Mouse (Mus musculus): ENCODE measurements at regions not wholly inside any gene's neighbourhood (a gene's known extent, or its start where the extent isn't known, plus 50 kb on each side); places are given as distances from the start of the nearest gene placed in this dataset.

DNA sequence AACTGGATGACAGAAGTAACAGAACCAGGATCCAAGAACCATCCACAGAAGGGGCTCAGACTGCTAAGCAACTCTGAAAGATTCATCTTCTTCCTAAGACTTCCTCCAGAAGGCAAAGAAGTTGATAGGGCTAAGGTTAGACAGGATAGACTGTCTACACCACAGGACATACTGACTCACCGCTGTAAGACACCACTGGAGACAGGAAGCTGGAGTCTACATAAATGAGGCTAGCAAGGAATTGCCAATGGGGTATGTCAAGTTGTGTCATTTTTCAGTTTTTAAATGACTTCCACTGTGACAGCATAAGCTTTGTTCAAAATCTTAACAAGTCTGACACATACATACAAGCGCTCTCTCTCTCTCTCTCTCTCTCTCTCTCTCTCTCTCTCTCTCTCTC is 645.4 kb upstream of the Gm10131 start:
- Histone ChIP-seq H3K4me1 (replicated peaks) (no peaks in the 10 kb centered on the region), H3K27me3 (replicated peaks) (no peaks in the 10 kb centered on the region), H3K4me3 (replicated peaks) (no peak overlapping the region), H3K9me3 (no peaks in the 10 kb centered on the region), H3K27ac (no peak overlapping the region), H3K36me3 (no peaks in the 10 kb centered on the region), H3K4me2 (replicated peaks) (no peak overlapping the region), H3K9ac (no peak overlapping the region)
- ATAC-seq: no peak
- WGBS: 93% methylated on average over 2 of the region's 2 CpGs

DNA sequence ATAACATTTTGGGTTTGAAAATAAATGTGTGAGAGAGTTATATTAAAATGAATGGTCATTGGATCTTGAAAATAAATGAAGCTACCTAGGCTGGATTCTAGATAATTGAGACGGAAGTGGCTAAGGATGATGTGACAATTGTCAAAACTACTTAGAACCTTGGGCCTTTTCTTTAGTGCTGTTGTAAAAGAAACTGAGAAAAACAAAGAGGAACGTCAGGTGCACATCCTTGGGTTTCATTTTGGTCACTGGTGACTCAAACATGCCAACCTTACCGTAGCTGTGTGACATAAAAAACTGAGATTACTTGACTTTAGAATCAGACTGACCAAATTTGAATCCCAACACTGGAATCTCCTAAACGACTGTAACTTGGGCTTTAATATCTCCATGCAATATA is 644.6 kb upstream of the Gm10131 start:
- Histone ChIP-seq H3K4me1 (replicated peaks) (no peaks in the 10 kb centered on the region), H3K9ac (no peak overlapping the region), H3K9me3 (no peaks in the 10 kb centered on the region), H3K27me3 (replicated peaks) (no peaks in the 10 kb centered on the region), H3K4me2 (replicated peaks) (no peak overlapping the region), H3K27ac (no peak overlapping the region), H3K36me3 (no peaks in the 10 kb centered on the region), H3K4me3 (replicated peaks) (no peak overlapping the region)
- 88% methylated on average over 4 of the region's 4 CpGs for WGBS
- no peak for ATAC-seq

DNA sequence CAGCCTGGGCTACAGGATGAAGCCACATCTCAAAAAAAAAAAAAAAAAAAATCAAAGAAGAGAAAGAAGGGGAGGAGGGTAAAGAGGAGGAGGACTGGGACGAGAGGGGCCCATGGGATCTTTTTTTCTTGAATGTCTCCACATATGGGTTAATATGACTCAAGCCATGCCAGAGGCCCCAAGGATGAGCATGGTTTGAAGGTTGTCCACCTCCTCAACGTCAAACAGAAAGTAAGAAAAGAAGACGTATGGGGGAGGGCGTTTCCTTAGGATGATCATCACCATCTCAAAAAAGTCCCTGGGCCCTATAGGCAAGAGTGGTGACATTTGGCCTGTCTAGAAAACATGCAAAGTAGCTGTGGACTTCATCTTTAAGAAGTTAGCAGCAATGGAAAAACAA is 643.9 kb upstream of the Gm10131 start:
- Histone ChIP-seq H3K27ac (no peak overlapping the region), H3K4me1 (replicated peaks) (no peaks in the 10 kb centered on the region), H3K9ac (no peak overlapping the region), H3K36me3 (no peaks in the 10 kb centered on the region), H3K4me3 (replicated peaks) (no peak overlapping the region), H3K27me3 (replicated peaks) (no peaks in the 10 kb centered on the region), H3K4me2 (replicated peaks) (no peak overlapping the region), H3K9me3 (no peaks in the 10 kb centered on the region)
- WGBS: 88% methylated on average over 4 of the region's 4 CpGs
- no peak for ATAC-seq

DNA sequence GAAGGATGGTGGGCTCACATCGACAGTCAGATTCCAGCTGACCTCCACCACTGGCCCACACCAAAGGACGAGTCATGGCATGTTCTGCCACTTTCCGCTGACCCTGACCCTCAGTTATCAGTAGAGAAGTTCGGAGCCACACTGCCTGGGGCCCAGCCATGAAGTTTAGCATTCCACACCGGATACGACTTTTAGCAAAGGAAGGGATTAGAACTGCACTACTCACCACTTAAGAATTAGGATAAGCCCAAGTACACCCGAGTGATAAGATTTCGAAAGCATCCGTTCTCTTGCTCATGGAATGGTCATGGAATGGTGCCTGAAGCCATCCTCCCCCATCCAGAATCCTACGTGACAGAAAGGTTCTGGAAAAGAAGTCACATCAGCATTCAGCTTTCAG is 641.5 kb upstream of the Gm10131 start:
- H3K4me1 ChIP-seq (replicated peaks): no peaks in the 10 kb centered on the region
- 67% methylated on average over 10 of the region's 10 CpGs for WGBS
- no peaks in the 10 kb centered on the region for H3K9me3 ChIP-seq
- no peak overlapping the region for H3K27ac ChIP-seq
- no peaks in the 10 kb centered on the region for H3K27me3 ChIP-seq (replicated peaks)
- H3K36me3 ChIP-seq: no peaks in the 10 kb centered on the region
- H3K4me3 ChIP-seq (replicated peaks): no peak overlapping the region
- no peak overlapping the region for H3K9ac ChIP-seq
- no peak for ATAC-seq
- no peak overlapping the region for H3K4me2 ChIP-seq (replicated peaks)

DNA sequence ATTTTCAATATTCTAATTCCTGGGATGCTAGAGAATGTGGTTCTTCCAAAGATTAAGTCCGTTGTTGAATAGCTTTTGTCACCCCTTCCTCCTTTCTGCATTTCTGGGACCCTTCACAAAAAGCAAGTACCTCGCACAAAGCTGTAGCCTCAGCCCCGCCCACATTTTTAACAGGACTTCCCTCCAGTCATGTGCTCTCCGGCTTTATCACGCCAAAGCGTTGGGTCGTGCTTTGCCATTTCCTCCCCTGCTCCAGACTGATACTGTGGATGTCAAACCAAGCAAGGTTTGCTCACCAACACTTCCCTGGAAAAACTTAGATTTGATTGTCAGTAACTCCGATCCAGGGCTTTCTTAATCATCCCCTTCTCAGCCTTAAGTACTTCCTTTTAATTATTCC is 637.0 kb upstream of the Gm10131 start:
- Histone ChIP-seq H3K4me3 (replicated peaks) (no peak overlapping the region), H3K9me3 (no peaks in the 10 kb centered on the region), H3K4me2 (replicated peaks) (no peak overlapping the region), H3K4me1 (replicated peaks) (no peaks in the 10 kb centered on the region), H3K27ac (no peak overlapping the region), H3K27me3 (replicated peaks) (no peaks in the 10 kb centered on the region), H3K9ac (no peak overlapping the region), H3K36me3 (no peaks in the 10 kb centered on the region)
- ATAC-seq: no peak
- 83% methylated on average over 8 of the region's 8 CpGs for whole genome bisulfite sequencing

DNA sequence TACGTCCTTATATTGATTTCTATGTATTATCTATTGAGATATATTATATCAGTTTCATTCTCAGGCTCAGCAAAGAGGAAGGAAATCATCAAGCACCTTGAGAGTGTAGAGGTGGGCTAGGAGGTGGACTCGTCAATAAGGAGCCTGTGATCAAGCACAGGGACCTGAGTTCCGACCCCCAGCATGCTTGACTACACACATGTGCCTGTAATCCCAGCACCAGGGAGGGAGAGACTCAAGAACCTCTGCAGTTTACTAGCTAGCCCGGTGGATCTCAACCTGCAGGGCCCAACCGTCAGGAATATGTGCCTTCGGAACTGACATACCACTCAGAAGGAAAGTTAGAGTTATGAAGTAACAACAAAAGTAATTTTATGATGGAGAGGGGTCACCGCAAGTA is 634.2 kb upstream of the Gm10131 start:
- no peak overlapping the region for H3K9ac ChIP-seq
- no peaks in the 10 kb centered on the region for H3K9me3 ChIP-seq
- no peak for ATAC-seq
- H3K27ac ChIP-seq: no peak overlapping the region
- 92% methylated on average over 7 of the region's 7 CpGs for WGBS
- H3K36me3 ChIP-seq: no peaks in the 10 kb centered on the region
- no peaks in the 10 kb centered on the region for H3K27me3 ChIP-seq (replicated peaks)
- H3K4me2 ChIP-seq (replicated peaks): no peak overlapping the region
- no peak overlapping the region for H3K4me3 ChIP-seq (replicated peaks)
- no peaks in the 10 kb centered on the region for H3K4me1 ChIP-seq (replicated peaks)

DNA sequence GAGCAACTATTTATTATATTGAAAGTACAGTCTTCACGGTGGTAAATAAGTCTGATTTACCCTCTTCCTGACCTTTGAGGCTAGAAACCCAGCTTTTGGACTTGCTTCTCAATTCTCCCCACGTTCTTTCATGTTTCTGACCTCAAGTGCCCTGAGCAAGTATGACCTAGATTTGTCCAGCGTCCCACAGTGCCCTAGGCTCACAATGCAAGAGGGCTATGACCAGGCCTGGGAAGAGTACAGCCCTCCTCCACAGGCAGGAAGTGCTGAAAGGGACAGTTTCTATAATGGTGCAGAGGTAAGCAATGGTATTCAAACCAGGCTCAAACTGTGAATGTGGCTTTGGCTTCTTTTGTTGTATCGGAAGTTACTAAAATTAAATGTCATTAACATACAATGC is 633.1 kb upstream of the Gm10131 start:
- no peak for ATAC-seq
- WGBS: 63% methylated on average over 4 of the region's 4 CpGs

DNA sequence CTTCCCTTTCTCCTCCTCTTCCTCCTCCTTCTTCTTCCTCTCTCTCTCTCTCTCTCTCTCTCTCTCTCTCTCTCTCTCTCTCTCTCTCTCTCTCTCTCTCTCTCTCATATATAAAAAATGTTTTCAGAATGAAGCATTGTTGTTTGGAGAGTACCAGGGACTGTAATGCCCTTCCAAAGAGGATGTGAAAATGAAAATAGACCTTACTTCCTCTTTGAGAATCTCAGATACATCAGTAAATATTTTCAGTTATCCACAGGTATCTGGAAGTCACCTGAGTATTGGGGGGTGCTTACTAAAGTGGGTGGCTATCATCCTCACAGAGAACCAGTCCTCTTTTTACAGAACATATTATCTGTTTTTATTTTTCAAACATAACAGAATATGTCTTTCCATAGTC is 632.6 kb upstream of the Gm10131 start:
- H3K4me2 ChIP-seq (replicated peaks): no peak overlapping the region
- H3K4me3 ChIP-seq (replicated peaks): no peak overlapping the region
- no peaks in the 10 kb centered on the region for H3K36me3 ChIP-seq
- H3K9ac ChIP-seq: no peak overlapping the region
- no peaks in the 10 kb centered on the region for H3K4me1 ChIP-seq (replicated peaks)
- H3K9me3 ChIP-seq: no peaks in the 10 kb centered on the region
- ATAC-seq: no peak
- no peaks in the 10 kb centered on the region for H3K27me3 ChIP-seq (replicated peaks)
- H3K27ac ChIP-seq: no peak overlapping the region

More for the DNA sequence above, 633.1 kb upstream of the Gm10131 start:
- H3K4me1 ChIP-seq (replicated peaks): no peaks in the 10 kb centered on the region
- no peak overlapping the region for H3K9ac ChIP-seq
- no peak overlapping the region for H3K4me3 ChIP-seq (replicated peaks)
- no peak overlapping the region for H3K4me2 ChIP-seq (replicated peaks)
- no peak overlapping the region for H3K27ac ChIP-seq
- H3K36me3 ChIP-seq: no peaks in the 10 kb centered on the region
- no peaks in the 10 kb centered on the region for H3K9me3 ChIP-seq
- no peaks in the 10 kb centered on the region for H3K27me3 ChIP-seq (replicated peaks)

DNA sequence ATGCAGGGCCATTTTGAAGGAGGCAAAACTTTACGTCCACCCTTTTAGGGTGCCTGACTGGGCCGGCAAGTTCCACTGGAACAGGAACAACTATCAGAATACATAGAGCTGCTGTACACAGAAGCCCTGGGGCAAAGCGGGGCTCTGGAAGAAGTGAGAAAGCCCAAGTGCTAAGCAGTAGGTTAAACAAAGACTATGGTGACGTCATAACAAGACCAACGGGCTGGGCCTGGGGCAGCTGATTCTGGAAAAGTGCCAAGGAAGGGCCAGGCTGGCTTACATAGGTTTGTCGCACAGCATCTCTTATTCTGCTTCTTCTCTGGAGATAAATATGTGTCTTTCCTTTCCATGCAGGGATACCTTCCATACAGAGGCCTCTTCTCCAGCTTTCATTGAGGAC is 631.6 kb upstream of the Gm10131 start:
- Histone ChIP-seq H3K9me3 (no peaks in the 10 kb centered on the region), H3K4me1 (replicated peaks) (no peaks in the 10 kb centered on the region), H3K4me2 (replicated peaks) (no peak overlapping the region), H3K27ac (no peak overlapping the region), H3K36me3 (no peaks in the 10 kb centered on the region), H3K9ac (no peak overlapping the region), H3K27me3 (replicated peaks) (no peaks in the 10 kb centered on the region), H3K4me3 (replicated peaks) (no peak overlapping the region)
- WGBS: 51% methylated on average over 6 of the region's 6 CpGs
- ATAC-seq: no peak

DNA sequence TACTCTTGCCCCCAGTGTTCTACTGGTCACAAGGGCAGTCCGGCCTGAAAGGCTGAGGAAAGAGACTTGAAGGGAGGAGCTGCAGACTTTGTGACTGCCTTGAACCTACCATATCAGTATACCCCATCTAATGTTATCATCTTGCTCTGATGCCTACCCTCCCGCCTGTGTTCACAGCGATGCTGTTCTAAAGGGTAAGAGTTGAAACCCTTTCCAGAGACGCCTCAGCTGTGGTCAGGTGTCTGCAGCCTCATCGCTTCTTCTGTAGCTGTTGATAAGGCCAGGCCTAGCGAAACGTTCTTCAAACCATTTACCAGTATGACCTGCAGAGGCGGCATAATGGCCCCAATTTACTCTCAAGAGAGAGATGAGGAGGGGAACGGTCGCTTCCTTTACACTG is 629.3 kb upstream of the Gm10131 start:
- H3K4me2 ChIP-seq (replicated peaks): no peak overlapping the region
- 82% methylated on average over 10 of the region's 10 CpGs for WGBS
- H3K9ac ChIP-seq: no peak overlapping the region
- no peaks in the 10 kb centered on the region for H3K27me3 ChIP-seq (replicated peaks)
- no peaks in the 10 kb centered on the region for H3K4me1 ChIP-seq (replicated peaks)
- H3K36me3 ChIP-seq: no peaks in the 10 kb centered on the region
- no peak for ATAC-seq
- no peak overlapping the region for H3K27ac ChIP-seq
- H3K4me3 ChIP-seq (replicated peaks): no peak overlapping the region
- H3K9me3 ChIP-seq: no peaks in the 10 kb centered on the region

DNA sequence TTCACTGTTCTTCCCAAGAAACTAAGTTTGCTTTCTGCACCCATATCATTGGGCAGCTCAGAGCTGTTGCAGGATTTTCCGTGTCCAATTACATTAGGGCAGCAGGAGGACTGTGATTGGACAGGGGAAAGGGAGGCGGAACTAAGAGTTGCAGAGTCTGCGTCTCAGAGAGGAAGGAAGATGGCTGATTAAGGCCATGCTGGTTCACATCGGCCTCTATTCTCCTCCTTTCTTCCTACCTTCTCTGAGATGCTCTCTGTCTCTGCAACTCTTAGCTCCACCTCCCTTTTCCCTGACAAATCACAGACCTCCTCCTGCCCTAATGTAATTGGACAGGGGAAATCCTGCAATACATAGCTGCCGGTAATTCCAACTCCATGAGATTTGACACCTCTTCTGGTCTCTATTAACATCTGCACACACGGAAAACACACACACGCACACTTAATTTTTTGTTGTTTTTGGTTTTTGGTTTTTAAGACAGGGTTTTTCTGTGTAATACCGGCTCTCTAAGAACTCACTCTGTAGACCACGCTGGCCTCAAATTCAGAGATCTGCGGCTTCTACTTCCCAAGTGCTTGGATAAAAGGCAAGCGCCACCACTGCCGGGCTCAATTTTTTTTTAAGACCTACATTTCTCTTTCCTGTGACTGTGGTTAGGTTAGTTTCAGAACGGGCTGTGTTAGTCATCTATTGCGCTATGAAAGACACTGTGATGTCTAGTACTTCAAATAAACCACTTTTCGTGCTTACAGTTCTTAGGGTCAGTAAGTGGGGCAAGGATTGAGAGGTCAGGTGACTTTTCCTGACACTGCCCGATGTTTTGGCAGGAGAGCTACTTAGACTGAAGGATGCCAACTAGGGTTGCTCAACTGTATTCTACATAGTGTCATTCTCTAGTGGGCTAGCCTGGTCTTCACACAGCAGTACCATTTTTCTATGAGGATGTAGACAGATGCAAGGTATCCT is 628.6 kb upstream of the Gm10131 start:
- Histone ChIP-seq H3K4me1 (replicated peaks) (no peaks in the 10 kb centered on the region), H3K4me2 (replicated peaks) (no peak overlapping the region), H3K4me3 (replicated peaks) (no peak overlapping the region), H3K9ac (no peak overlapping the region), H3K27me3 (replicated peaks) (no peaks in the 10 kb centered on the region), H3K9me3 (no peaks in the 10 kb centered on the region), H3K27ac (no peak overlapping the region), H3K36me3 (no peaks in the 10 kb centered on the region)
- WGBS: 89% methylated on average over 16 of the region's 16 CpGs
- ATAC-seq: no peak

DNA sequence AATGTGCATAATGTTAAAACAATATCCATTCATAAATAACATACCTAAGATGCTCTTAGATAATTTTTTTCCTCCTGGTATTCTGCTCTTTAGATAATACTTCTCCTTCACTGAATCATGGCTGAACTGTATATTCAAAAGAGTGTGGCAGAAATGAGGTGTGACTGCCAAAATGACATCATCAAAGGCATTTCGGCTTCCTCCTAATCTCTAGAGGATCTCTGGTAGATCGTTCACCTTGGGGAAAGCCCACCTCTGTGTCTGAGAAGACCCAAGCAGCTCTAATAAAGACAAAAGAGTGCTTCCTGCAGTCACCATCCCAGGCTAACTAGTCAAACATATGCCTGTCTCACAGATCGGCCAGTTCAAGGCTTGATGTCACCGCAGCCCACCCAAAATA is 624.7 kb upstream of the Gm10131 start:
- H3K4me1 ChIP-seq (replicated peaks): no peaks in the 10 kb centered on the region
- no peaks in the 10 kb centered on the region for H3K9me3 ChIP-seq
- no peak overlapping the region for H3K4me2 ChIP-seq (replicated peaks)
- H3K27ac ChIP-seq: no peak overlapping the region
- 83% methylated on average over 4 of the region's 4 CpGs for WGBS
- no peaks in the 10 kb centered on the region for H3K27me3 ChIP-seq (replicated peaks)
- no peak overlapping the region for H3K4me3 ChIP-seq (replicated peaks)
- H3K36me3 ChIP-seq: no peaks in the 10 kb centered on the region
- ATAC-seq: no peak
- no peak overlapping the region for H3K9ac ChIP-seq

DNA sequence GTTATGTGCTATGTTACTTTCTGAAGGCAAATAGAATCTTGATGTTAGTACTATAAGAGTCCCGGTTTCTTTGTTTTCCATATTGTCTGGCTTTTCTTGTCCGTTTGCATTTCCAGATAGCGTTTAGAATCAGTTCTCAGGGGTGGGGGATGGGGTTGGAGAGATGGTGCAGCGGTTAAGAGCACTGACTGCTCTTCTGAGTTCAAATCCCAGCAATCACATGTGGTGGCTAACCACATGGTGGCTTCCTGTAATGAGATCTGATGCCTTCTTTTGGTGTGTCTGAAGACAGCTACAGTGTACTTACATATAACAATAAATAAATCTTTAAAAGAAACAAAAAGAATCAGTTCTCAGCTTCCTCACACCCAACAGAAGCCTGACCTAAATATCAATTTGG is 623.5 kb upstream of the Gm10131 start:
- Histone ChIP-seq H3K4me1 (replicated peaks) (no peaks in the 10 kb centered on the region), H3K9ac (no peak overlapping the region), H3K9me3 (no peaks in the 10 kb centered on the region), H3K27ac (no peak overlapping the region), H3K27me3 (replicated peaks) (no peaks in the 10 kb centered on the region), H3K4me2 (replicated peaks) (no peak overlapping the region), H3K4me3 (replicated peaks) (no peak overlapping the region), H3K36me3 (no peaks in the 10 kb centered on the region)
- no peak for ATAC-seq
- WGBS: 74% methylated on average over 4 of the region's 4 CpGs

Data from intestine, embryonic 15.5 days (tissue).